Mouse (Mus musculus) T-helper 2 cell (primary cell): ENCODE results near the gene St3gal4.

Source experiments
- in situ Hi-C: fragments of 300-600 bp; cut with MboI, MseI; formaldehyde crosslinking; loops from one replicate; pipeline ENCODE4 v1.15.1; 2025; ENCODE audit warnings: high pct_unique_total_duplicates

The St3gal4 gene

DNA sequence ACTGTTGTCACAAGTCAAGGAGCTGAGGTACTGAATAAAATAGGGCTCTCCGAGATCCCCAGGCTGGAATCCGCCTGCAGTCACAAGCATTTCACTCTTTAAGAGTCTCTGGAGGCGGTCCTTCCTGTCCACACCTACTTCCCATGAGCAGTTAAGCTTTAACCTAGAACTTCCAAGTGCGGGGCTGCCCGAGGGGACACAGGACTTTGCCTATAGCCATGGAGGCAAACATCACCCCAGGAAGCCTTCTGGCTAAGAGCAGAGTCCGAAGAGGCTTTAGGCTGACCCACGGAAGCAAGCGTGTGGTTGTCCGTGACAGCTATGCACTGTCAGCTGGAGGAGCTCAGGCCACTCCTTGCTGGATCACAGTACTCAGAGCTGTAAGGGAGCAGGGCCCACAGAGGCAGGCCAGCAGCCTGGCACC lies 9.9 kb upstream of the St3gal4 start:
- in situ Hi-C loops: no loop called here

DNA sequence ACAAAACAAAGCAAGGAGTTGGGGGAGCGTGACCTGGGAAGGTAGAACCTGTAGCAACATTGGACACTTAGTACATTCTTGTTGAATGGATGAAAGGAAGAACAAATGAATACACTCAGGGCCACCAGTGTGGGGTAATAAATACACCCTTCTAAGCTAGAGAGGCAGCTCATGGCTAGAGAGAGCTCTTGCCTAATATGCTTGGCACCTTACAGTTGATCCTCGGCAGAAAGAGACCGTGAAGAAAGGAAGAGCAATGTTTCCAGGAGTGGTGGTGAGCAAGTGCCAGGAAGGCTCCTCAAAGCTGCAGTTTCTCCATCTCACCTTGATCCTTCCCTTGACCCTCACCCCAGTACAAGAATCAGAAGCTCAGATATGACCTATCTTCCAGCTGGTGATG lies 9.5 kb upstream of the St3gal4 start:
- in situ Hi-C loops: no loop called here

DNA sequence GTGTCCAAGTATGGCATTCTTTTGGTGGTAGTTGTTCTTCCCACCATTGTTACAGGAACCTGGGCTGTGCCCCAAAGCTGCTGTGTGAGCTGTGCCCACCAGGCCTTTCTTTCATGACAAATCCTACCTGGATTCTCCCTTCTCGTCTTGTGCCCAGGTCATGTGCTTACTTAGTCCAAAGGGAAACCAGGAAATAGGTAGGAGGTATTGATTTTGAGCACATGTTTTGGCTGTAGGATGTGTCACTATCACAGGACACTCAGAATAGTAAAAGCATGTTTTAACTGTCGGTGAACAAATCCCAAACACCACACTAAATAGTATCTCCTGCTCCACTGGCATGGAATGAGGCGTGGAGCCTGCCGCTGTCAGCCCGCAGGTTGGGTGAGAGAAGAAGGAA lies 8.5 kb upstream of the St3gal4 start:
- in situ Hi-C loops: no loop called here

DNA sequence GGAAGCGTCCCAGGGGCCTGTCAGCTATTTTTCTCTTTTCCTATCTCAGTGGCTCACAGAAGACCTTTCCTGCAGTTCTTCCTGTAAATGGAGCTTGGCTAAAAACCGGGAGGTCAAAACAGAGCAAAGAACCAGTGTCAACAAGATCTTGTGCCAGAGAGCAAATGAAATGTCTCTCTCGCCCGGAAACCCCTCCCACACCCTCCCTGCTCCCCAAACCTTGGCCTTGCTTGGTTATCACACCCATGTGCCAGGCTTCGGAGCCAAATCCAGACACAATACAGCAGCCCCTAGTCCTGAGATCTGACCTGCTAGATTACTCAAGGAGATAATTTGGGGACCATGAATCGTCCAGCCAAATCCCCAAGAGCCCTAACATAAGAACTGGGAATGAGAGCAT lies 8.1 kb upstream of the St3gal4 start:
- in situ Hi-C loops: no loop called here

DNA sequence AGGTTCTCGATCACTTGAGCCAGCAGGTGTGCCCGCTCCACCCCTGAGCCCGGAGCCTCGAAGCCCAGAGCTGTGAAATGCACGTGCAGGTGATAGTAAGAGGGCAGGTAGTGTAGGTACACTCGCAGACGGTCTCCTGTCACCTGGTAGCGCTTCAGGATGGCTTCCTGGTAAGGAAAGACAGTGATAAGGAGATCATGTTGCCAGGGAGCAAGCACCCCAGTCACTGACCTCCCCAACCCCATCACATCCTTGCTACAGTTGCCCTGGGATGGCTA lies 5.5 kb upstream of the St3gal4 start:
- in situ Hi-C loops: no loop called here

DNA sequence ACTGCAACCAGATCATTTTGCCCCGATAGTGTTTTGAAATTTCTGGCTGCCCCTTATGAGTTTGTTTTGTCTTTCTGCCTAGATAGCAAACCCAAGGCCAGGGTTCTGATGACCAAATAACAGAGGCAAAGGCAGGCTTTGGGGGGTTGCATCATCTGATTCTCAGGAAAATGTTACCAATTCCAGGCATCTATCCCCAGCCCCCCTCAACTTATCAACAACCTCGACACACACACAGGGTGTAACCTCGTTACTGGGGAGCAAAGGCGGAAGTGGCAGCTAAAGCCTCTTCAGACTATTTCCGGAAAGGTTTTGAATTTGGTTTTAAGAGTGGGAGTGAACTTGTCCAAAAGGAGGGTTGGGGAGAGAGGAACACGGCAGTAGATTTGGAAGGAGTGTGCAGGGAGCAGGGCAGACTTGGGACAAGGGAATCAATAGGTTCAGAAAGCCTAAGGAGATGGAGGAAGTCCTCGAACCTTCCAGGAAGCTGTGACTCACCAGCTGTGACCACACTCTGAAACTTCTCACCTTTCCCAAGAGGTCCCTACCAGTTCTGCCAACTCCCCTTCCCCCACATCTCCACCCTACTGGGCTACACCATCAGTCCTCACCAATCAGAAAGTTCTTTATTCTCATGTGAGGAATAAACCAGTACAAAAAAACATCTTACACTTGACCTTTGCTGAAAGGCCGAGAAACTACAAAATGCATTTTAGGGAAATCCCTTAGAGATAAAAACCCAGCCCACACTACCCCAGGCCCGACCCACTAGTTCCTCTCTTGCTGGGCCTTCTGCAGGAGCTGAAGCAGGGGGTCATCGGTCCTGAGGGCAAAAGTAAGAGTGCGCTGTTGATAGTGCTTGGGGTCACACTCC lies 5.0 kb upstream of the St3gal4 start:
- in situ Hi-C loops: no loop called here

DNA sequence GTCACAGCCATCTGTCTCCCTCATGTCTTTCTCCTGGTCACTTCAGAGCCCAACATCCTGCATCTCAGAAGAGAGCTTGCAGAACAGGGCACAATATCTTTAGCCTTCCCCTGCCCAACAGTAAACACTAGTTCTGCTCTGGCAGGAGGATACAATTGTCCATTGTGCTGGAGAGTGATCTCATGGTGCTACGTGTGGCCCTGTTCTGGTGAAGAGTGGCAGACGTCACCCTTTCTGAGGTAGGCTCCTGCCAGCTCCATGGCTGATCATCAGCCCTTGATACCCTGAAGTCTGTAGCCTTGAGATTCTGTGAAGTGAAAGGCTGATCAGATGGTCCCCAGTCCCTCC lies 4.4 kb upstream of the St3gal4 start:
- in situ Hi-C loops: no loop called here

DNA sequence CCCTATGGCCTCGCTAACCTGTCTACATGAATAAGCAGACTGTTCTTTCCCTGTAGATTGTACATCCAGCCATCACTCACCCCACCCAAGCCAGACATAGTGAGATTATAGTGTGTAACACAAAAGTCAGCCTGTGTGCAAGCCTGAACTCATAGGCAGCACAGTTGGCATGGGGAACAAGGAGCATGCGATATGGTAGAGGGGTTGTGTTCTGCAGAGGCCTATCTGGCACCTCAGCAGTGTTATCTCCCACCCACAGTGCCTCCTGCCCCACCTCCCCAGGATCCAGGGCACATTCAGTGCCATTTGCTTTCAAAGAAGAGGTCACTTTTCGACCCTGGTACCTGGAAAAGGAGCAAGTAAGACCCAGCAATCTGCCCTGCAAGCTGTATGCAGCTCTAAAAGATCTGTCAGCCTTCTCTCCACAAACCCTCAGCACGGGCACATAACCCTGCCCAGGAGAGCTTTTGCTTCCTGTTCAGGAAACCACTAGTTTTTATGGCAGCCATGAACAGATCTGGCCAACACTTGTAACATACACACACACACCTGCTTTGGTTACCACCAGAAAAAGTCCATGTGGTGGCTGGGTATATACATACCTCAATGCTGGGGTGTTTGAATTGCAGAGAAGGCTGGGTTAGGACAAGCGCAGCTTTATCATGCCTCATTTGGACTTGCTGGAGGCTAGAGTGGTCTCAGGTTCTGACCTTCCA lies 3.6 kb upstream of the St3gal4 start:
- in situ Hi-C loops: no loop called here

DNA sequence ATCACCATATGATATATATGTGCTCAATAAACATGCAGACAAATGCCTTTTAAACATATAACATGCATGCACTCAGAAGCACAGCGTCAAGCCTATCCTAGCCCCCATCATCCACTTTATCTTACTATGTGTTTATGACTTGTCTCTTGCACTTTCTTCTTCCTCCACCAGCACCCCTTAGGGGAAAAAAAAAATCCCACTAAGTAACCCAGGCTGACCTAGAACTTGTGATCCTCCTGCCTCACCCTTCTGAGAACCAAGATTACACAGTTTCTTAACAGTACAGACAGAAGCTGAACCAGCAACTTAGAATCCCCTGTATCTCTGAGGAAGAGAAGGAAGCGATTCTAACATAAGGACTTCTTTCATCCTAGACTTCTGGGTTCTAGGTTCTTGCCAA lies 505 bp downstream of the St3gal4 start:
- in situ Hi-C loops: loop anchor here (5.0 kb wide), 1 partner anchor 94 kb away; the partner anchor contains the start of gene Foxred1

DNA sequence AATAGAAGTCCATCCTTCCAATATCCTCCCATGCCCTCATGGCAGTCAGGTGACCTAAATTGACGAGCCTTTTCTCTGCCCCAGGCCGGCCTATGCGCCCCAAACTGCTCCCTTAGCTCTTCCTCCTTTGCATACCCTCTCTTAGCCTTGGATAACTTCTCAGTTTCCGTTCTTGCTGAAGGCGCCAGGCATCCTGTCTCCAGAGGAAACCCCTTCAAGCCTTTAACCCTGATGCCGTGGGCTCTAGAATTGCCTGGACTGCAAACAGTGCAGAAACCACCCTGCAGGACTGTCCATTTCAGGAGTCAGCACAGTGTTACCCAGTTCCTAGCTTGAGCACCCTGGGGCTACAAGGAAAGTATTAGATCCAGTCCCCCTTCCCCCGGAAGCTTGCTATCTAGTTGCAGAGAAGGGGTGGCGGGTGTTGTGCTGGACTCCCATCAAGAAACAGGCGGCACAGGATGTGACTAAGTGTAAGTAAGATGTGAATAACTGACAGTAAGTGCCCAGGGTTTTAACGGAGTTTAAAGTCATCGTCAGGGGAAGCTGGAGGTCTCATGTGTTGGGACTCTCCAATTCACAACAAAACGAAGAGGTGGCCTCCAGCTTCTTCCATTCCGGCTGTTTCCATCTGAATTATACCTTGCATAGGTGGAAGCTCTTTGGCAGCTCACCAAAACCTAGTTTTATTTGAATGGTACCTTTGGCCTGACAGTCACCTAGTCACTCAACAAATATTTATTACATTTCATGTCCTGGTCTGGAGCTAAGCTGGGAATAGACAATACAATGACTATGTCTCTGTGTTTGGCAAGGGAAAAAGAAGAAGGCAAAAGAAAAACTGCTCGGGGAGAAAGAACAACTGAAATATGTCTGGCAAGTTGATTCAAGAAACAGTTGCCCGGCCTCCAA lies 1.4 kb downstream of the St3gal4 start:
- in situ Hi-C loops: loop anchor here (5.0 kb wide), 1 partner anchor 95 kb away; the partner anchor contains the start of gene Foxred1

DNA sequence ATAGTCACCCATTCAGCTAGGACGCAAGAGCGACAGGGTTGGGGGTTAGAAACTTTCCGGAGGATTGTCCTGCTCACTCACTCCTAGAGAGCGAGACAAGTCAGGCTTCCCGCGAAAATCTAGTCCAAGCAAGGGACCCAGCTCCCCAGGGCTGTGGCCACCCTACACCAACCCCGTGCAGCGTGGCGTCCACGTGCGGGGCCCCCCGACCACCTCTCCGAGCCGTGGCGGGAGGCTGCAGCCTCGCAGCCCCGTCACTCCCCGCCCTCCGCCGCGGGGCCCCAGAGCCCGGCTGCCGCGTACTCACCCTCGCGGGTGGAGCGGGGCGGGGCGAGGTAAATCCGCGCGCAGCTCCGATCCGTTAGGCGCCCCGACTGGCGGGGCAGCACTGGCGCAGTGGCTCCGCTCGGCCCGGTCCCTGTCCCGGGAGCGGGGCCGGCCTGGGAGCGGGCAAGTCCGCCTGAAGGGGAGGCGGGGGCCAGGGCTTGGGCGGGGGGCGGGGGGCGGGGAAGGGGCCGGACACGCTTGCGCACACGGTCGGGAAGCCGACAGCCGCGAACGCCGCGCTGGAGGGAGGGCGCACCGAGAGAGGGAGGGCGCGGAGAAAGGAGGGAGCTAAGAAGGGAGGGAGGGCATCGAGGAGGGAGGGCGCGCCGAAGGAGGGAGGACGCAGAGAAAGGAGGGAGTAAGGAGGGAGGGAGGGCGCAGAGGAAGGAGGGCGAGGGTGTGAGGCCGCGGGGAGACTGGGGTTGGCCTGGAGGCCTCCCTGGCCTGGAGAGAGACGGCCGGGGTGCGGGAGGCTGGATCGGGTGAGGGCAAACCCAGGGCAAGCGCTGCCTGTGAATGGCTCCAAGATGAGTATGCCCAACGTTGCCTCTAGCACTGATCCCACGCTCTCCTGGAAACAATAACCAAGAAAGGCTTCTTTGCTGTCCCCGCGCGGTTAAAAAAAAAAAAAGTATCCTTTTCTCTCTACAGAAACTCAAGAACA lies 2.4 kb downstream of the St3gal4 start:
- in situ Hi-C loops: loop anchor here (5.0 kb wide), 1 partner anchor 96 kb away; the partner anchor contains the start of gene Foxred1

DNA sequence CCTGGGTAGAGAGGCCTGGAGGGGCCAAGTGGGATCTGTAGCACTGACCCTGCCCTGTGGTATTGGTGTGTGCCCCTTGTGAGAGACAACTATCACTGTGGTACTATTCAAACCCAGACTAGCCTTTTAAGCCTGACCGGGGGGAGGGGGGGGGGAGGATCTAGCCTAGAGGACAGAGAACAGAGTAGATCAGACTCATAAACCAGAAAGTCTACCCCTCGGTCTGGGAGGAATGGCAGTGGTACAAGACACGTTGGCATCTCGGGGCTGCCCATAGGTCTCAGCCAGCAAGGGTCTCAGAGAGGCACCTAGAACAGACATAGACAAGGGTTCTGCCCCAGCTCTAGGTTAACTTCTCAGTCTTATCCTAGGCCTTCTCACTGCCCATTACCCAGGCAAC lies 3.3 kb downstream of the St3gal4 start:
- in situ Hi-C loops: loop anchor here (5.0 kb wide), 1 partner anchor 96 kb away; the partner anchor contains the start of gene Foxred1

DNA sequence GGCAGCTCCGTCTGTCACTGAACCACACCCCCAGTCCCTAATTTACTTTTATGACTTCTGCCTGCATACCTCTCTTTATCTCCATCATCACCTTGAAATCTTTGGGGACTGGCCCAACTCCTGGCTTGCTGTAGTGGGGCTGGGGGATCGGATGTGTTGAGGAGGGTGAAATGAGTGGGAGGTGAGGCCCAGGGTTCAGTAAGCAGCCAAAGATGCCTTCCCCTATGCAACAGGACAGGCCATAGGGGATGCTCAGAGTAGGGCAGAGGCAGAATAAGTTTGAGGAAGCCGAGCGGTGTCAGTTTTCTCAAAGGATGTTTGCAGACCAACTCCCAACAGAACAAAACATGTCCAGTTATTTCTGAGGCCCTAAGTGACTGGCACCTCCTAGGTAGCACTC lies 3.8 kb downstream of the St3gal4 start:
- in situ Hi-C loops: loop anchor here (5.0 kb wide), 1 partner anchor 97 kb away; the partner anchor contains the start of gene Foxred1

DNA sequence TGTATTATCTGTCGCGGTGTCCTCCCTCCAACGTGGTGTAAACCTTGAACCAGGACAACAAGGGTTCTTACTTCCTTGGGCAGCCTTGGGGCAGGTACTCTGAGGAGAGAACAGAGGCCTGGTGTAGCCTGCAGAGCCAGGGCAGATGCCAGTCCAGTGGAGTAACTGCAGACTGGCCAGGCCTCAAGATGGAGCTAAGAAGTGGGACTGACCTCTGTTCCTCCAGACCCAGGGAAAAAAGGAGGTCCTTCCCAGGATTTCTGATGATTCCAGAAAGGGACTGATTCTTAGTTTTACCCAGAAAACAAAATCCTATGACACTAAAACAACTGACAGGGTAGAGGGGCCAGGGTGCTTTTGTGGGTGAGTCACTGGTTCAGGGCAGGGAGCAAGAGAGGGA lies 4.8 kb downstream of the St3gal4 start:
- in situ Hi-C loops: no loop called here

DNA sequence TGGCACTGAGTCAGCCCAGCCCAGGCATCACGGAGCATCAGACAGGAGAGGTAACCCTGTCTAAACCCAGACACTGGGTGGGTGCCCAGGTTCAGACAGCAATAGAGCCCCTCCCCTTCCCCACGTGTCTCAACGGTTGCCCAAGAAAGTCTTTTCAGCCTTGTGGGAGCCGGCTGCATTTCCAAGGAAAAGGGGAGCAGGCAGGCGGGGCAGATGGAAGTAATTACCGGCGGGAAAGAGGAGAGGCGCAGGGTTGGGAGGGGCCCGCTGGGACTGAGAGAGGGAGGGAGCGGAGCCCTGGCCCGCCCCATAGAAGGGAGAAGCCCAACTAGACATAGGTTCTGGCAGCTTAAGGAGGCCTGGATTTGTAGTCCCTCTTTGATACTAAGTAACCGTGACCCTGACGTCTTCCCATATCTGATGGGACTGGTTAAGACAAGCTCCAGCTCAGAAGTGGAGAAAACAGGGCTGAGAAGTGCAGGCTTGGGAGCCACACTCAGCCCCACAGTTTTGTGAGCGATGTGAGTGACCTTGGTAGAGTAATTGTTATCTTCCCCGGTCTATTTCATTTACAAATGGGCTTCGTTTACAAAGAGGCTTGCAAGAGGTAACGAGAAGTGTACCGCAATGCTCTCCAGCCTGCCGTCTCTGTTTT lies 7.0 kb downstream of the St3gal4 start:
- in situ Hi-C loops: no loop called here

DNA sequence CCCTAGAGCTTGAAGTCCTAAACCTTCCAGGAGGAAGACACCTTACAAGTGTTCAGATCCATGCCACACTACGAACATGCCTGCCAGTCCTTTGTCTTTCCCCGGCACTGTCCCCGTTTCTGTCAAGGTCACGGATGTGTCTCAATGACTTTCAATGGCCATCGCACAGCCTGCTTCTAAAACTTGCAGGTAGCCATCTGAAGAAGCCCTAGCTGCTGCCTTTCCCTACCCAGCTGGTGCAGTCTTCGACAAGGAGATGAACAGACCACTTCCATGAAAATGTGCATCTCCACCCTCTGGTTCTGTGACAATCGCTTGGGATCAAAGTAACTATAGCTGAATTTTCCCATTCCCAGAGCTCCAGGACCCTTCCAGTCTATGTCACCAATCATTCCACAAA lies 7.6 kb downstream of the St3gal4 start:
- in situ Hi-C loops: no loop called here

DNA sequence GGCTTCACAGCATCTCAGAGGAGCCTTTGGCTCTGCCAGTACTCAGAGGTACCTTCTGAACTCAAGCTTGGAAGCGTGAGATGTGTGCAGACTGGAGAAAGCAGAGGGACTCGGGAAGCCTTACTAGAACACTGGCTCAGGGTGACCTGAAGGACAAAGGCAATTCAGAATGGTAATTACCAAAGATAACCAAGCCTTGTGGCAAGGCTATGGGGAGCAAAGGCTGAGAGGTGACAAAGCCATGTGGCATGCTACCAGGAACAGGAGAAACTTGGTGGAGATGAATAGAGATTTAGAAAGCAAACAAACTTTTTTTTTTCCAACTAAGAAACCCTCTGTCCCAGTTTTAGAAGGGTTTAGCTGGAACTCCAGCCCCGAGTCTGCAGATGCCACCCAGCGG lies 8.5 kb downstream of the St3gal4 start:
- in situ Hi-C loops: no loop called here

DNA sequence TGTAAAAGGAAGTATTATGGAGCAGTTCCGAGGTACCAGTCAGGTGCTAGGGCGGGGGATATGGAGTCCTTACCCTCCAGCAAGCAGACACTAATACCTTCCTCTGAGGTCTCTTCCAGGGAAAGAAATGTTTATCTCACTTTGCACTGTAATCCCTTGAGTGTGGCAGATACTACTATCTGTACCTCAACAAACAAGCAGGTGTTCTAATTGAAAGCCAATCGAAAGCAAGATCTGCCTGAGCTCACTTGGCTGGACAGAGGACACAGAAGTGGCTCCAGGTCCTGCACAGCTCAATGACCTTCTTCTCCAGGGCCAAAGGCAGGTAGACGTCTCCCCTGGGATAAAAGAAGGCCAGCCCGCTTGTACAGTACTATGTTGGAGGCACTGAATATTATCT lies 9.0 kb downstream of the St3gal4 start:
- in situ Hi-C loops: no loop called here

DNA sequence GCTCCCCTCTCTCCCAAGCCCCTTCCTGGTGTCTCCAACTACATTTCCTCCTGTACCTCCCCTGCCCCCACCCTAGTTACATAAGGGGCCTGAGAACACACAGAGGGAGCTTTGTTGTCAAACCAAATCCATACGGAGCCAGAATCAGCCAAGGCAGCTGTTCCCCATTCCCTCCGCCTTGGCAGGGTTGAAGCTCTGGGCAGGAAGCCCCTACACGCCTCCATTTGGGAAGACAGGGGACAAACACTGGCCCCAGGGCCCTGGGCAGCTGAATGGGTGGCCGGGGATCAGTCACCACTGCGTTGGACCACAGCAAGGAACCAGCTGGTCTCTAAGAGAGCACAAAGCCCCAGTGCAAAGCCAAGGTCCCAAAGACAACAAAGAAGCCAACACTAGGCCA lies 10.2 kb downstream of the St3gal4 start:
- in situ Hi-C loops: no loop called here

DNA sequence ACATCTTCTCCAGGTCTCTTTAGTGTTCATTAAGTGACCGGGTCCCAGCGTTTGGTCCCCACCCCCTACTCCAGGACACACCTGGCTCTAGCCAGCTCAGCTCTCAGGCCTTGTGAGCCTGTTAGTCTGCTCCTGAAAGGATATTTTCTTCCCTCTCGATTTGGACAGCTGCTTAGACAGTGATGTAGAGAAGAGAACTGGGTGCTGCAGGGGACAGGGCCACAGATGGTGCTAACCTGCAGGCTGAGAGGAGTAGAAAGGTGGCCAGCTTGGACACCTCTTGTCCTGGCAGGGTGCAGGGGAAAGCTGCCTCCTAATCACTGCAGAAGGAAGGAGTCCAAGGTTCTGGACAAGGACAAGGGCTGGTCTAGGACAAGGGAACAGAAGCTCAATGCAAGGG lies 11.0 kb downstream of the St3gal4 start:
- in situ Hi-C loops: no loop called here
